Mouse (Mus musculus) brain, embryonic 14.5 days (tissue): ENCODE data around the gene Ovca2.

Source experiments
- CTCF ChIP-seq: fragments of 200-500 bp; IDR thresholded peaks from 2 replicates; pipeline ENCODE4 v1.5.1; 2012; ENCODE audit warnings: inconsistent platforms, mild to moderate bottlenecking, moderate library complexity, borderline replicate concordance; ENCODE audit not compliant: insufficient read depth, insufficient read length; ENCODE audit errors: extremely low read depth
- POLR2A ChIP-seq: fragments of 200-500 bp; IDR thresholded peaks from 2 replicates; pipeline ENCODE4 v1.6.1; 2012; ENCODE audit warnings: mild to moderate bottlenecking, inconsistent platforms, borderline replicate concordance; ENCODE audit not compliant: poor library complexity, insufficient read depth, insufficient read length, severe bottlenecking; ENCODE audit errors: extremely low read depth

GRCm38 (mm10) chr11:75220115-75220514 lies 41.5 kb upstream of the Ovca2 start:
- TF ChIP-seq CTCF, result no peak
- no peak for TF ChIP-seq POLR2A
